Mouse (Mus musculus) skeletal muscle tissue, adult 2 months (tissue): ENCODE results near the gene Ccdc121.

Source experiments
- DNase-seq: peaks from one replicate; pipeline ENCODE4 v3.0.0-alpha.2; 2012; ENCODE audit warnings: low read depth, low spot score

The Ccdc121 gene

DNA sequence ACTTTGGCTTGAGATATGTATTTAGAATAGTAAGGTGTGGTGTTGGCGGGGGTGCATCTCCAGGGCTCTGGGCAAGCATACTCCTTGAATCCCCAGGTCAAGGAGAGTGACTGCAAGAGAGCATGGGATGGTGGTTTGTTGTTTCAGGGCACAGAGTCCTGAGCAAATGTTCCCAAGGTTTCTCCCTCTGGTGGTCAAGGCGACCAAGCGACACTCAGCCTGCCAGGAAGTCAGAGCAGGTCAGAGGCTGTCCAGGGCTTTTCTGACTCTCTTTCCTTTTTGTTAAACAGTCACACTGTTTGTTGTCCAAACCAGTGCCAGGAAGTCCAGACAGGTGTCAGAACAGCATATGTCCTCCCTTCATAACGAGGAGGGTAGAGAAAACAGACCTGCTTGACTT, at the start of gene Ccdc121:
Gene Ccdc121, minus strand, starts transcription at position 145 of the 400 bp plus-strand sequence.
- no peak for DNase-seq

GRCm38 (mm10) chr1:181560325-181560724, 49.1 kb upstream of the Ccdc121 start:
- DNase-seq = no peak

GRCm38 (mm10) chr1:181559655-181560054, 48.4 kb upstream of the Ccdc121 start:
- DNase-seq = no peak

DNA sequence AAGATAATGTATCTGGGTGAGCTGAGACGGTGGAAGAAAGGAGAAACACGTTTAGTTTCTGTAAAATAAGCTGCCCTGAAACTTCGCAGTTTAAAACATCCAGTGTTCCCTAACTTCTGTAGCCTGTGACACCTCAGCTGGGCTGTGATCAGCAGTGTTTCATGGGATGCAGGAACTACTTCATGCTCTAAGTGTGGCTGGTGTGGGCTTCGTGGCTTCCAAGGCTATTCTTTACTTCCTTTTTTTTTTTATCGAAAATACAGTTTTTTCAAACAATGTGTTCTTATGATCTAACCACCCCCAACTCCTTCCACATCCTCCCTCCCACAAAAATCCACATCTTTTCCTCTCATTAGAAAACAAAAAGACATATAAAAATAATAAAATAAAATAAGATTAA, 44.2 kb upstream of the Ccdc121 start:
- no peak for DNase-seq

- peak; percentile 31 for DNase-seq
Observed at GRCm38 (mm10) chr1:181552533-181553410, 41.5 kb upstream of the Ccdc121 start.

- DNase-seq = no peak
Observed at GRCm38 (mm10) chr1:181550826-181551225, 39.6 kb upstream of the Ccdc121 start.

DNA sequence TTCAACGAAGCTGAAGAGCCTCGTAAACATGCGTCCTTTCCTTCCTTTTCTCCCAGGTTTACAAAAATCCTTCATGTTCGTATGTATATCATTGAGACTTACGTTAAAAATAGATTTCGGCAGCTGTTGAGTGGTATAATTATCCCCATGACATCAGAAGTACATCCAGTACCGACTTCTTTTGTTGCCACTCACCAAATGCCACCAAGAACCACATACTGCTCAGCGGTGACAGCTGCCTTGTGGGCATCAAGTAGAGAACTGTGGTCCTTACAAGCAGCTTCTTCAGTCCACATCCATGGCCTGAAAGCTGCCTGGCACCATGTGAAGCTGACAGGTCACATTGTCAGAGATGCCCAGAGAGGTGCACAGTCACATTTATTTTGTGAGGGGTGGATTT, 38.7 kb upstream of the Ccdc121 start:
- no peak for DNase-seq

- peak; percentile 54 for DNase-seq
Observed at GRCm38 (mm10) chr1:181545044-181545772, 34.0 kb upstream of the Ccdc121 start.

DNA sequence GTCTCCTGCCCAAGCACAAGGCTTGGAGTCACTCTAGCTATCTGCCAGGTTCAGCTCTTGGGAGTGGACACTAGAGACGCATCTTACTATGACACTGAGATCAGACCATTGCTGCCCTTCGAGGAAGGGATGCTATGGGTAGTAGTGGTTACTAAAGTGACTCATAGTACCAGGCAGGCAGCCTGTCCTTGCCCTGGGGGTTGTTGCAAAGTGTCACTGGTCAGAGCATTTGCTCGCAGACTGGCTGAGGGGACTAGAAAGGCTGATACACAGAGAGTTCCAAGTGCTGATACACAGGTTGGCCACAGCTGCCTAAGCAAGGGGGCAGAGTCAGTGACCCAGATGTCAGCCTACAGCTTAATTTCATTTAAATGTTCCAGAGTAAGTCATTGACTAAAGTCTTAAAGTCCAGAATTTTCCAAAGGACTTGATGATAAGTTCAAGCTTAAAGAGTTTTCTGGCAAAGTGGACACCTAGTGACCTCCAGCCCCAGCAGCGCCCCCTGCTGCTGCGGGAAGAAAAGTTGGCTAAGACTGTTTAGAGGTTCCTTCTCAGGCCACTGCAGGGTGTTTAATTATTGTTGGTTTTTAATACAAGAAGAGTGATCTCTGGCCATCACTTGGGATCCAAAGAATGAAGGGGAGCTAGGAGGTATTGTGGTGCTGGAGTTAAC, 32.6 kb upstream of the Ccdc121 start:
- no peak for DNase-seq

- no peak for DNase-seq
Observed at GRCm38 (mm10) chr1:181539846-181540769, 28.9 kb upstream of the Ccdc121 start.

DNA sequence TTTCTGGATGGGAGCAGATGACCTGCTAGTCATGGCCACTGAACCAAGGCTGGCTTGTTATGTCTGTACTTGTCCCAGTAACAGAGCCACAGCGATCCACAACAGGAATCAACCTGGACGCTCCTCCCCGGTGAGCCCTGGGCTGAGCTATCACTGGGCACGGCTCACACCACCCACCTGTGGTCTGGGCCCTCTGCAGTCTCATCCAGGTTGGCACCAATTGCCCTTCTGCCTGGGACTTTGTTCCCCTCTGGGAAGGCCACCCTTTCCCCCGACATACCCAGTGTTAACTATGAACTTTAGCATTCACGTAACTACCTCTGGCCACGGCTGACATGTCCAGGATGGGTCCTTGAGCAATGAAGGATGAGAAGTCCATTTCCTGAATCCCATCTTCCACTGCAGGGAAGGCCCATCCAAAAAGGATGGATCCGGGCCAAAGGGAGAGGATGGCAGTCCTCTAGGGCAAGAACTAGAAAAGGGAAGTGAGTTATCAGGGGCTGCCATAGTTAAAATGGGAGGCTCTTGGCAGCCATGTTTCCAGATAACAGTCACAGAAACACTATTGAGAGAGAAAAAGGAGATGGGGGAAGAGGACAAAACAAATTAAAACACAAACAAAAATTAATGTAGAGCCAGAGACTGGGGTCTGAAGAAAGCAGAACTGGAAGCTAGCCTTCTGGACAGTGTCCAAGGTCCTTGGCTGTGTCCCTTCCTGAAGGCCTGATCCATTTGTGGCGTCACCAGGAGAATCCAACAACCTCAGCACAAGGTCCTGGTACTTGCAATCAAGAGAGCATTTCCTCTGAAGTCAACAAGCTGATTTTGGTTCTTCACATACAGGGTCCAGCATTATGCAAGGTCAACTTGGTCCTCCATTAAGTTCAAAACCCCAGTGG, 26.6 kb upstream of the Ccdc121 start:
- DNase-seq = no peak

DNA sequence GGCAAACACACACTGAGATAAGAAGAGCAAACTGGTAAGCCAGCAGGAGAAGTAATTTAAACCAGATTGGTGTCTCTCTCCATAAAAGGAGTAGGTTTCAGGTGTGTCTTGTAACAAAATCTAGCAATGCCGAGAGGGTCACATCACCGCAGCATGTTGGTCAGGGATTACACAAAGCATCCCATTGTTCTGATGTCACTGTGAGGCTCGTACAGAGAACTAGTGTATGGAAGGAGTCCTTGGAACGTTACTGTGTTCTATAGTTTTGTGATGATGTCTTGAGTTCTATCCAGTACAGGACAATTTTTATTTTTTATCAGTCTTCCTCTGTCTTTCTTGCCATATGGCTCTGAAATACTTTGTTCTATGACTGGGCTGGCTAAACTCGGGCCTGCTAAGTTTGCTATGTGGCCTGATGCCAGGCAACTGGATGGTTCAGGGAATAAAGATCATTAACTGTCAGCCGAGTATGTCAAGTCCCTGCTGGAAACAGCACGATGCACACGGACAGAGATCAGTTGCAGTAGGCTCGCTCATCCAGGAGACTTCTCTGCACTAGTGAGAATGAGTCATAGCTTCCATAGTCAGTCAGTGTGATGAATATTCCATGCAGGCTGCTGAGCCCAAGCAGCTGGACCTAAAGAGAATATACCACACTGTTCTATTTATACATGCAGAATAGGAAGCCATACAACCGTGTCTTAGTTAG, 24.1 kb upstream of the Ccdc121 start:
- no peak for DNase-seq

- peak; percentile 87 for DNase-seq
Observed at GRCm38 (mm10) chr1:181529368-181529767, 18.1 kb upstream of the Ccdc121 start.

GRCm38 (mm10) chr1:181525996-181526395, 14.7 kb upstream of the Ccdc121 start:
- DNase-seq = no peak

- no peak for DNase-seq
Observed at GRCm38 (mm10) chr1:181523831-181524230, 12.6 kb upstream of the Ccdc121 start.

GRCm38 (mm10) chr1:181521401-181522091, 10.3 kb upstream of the Ccdc121 start:
- DNase-seq = no peak

- no peak for DNase-seq
Observed at GRCm38 (mm10) chr1:181519137-181519536, 7.9 kb upstream of the Ccdc121 start.

- no peak for DNase-seq
Observed at GRCm38 (mm10) chr1:181518046-181518445, 6.8 kb upstream of the Ccdc121 start.
